Mouse (Mus musculus): ENCODE data around the gene Ptprg. TPM values are rescaled to one million over a fixed set of nuclear protein-coding genes. Genes with fewer than 3 reads are reported as not detected.
A peak's percentile ranks its signal among the peaks of the same experiment; 100 is the strongest.

Ptprg gene
- polyA plus RNA-seq, 1 experiment: 12.1 TPM

GRCm38 (mm10) chr14:12199956-12200950, 646.9 kb downstream of the Ptprg start:
- Histone ChIP-seq H3K4me3 (ENCODE audit: control insufficient read depth, low read depth, low read length) (no peak overlapping the region), H3K36me3 (ENCODE audit: control insufficient read depth, insufficient read depth, low read length) (no peaks in the 10 kb centered on the region), H3K4me1 (ENCODE audit: control insufficient read depth, insufficient read depth, low read length) (no peaks in the 10 kb centered on the region), H3K27ac (ENCODE audit: control insufficient read depth, insufficient read depth, low read depth, low read length) (no peak overlapping the region), H3K27me3 (ENCODE audit: control insufficient read depth, insufficient read depth, low read length) (no peaks in the 10 kb centered on the region)
- TF ChIP-seq POLR2A (IDR thresholded peaks at IDR 0.05; ENCODE audit: control insufficient read depth, low read depth, low read length): no peak
- no peak for TF ChIP-seq CTCF (IDR thresholded peaks at IDR 0.05; ENCODE audit: control insufficient read depth, insufficient read depth, insufficient replicate concordance, low read depth, low read length)

- H3K4me3 ChIP-seq (ENCODE audit: control insufficient read depth, low read depth, low read length): no peak overlapping the region
- H3K27me3 ChIP-seq (ENCODE audit: control insufficient read depth, insufficient read depth, low read length): no peaks in the 10 kb centered on the region
- H3K36me3 ChIP-seq (ENCODE audit: control insufficient read depth, insufficient read depth, low read length): no peaks in the 10 kb centered on the region
- no peaks in the 10 kb centered on the region for H3K4me1 ChIP-seq (ENCODE audit: control insufficient read depth, insufficient read depth, low read length)
- TF ChIP-seq POLR2A (IDR thresholded peaks at IDR 0.05; ENCODE audit: control insufficient read depth, low read depth, low read length) (no peak), CTCF (IDR thresholded peaks at IDR 0.05; ENCODE audit: control insufficient read depth, insufficient read depth, insufficient replicate concordance, low read depth, low read length) (no peak)
- no peak overlapping the region for H3K27ac ChIP-seq (ENCODE audit: control insufficient read depth, insufficient read depth, low read depth, low read length)
Observed at GRCm38 (mm10) chr14:12202214-12202613, 648.9 kb downstream of the Ptprg start.

- Histone ChIP-seq H3K27me3 (ENCODE audit: control insufficient read depth, insufficient read depth, low read length) (no peaks in the 10 kb centered on the region), H3K36me3 (ENCODE audit: control insufficient read depth, insufficient read depth, low read length) (no peaks in the 10 kb centered on the region), H3K4me3 (ENCODE audit: control insufficient read depth, low read depth, low read length) (no peak overlapping the region), H3K27ac (ENCODE audit: control insufficient read depth, insufficient read depth, low read depth, low read length) (no peak overlapping the region), H3K4me1 (ENCODE audit: control insufficient read depth, insufficient read depth, low read length) (no peaks in the 10 kb centered on the region)
- TF ChIP-seq POLR2A (IDR thresholded peaks at IDR 0.05; ENCODE audit: control insufficient read depth, low read depth, low read length): no peak
- TF ChIP-seq CTCF (IDR thresholded peaks at IDR 0.05; ENCODE audit: control insufficient read depth, insufficient read depth, insufficient replicate concordance, low read depth, low read length): no peak
Observed at GRCm38 (mm10) chr14:12203081-12203480, 649.7 kb downstream of the Ptprg start.

- no peak overlapping the region for H3K27ac ChIP-seq (ENCODE audit: control insufficient read depth, insufficient read depth, low read depth, low read length)
- H3K4me3 ChIP-seq (ENCODE audit: control insufficient read depth, low read depth, low read length): no peak overlapping the region
- no peaks in the 10 kb centered on the region for H3K27me3 ChIP-seq (ENCODE audit: control insufficient read depth, insufficient read depth, low read length)
- no peaks in the 10 kb centered on the region for H3K36me3 ChIP-seq (ENCODE audit: control insufficient read depth, insufficient read depth, low read length)
- no peak for TF ChIP-seq CTCF (IDR thresholded peaks at IDR 0.05; ENCODE audit: control insufficient read depth, insufficient read depth, insufficient replicate concordance, low read depth, low read length)
- TF ChIP-seq POLR2A (IDR thresholded peaks at IDR 0.05; ENCODE audit: control insufficient read depth, low read depth, low read length): no peak
- H3K4me1 ChIP-seq (ENCODE audit: control insufficient read depth, insufficient read depth, low read length): no peaks in the 10 kb centered on the region
Observed at GRCm38 (mm10) chr14:12206138-12206537, 652.8 kb downstream of the Ptprg start.

- H3K4me1 ChIP-seq (ENCODE audit: control insufficient read depth, insufficient read depth, low read length): no peaks in the 10 kb centered on the region
Observed at GRCm38 (mm10) chr14:12208554-12208953, 655.2 kb downstream of the Ptprg start.

GRCm38 (mm10) chr14:12218544-12219150, 665.3 kb downstream of the Ptprg start:
- no peak for TF ChIP-seq CTCF (IDR thresholded peaks at IDR 0.05; ENCODE audit: control insufficient read depth, insufficient read depth, insufficient replicate concordance, low read depth, low read length)
- no peak for TF ChIP-seq POLR2A (IDR thresholded peaks at IDR 0.05; ENCODE audit: control insufficient read depth, low read depth, low read length)
- no peaks in the 10 kb centered on the region for H3K36me3 ChIP-seq (ENCODE audit: control insufficient read depth, insufficient read depth, low read length)
- H3K27ac ChIP-seq (ENCODE audit: control insufficient read depth, insufficient read depth, low read depth, low read length): no peak overlapping the region
- H3K4me3 ChIP-seq (ENCODE audit: control insufficient read depth, low read depth, low read length): no peak overlapping the region
- H3K27me3 ChIP-seq (ENCODE audit: control insufficient read depth, insufficient read depth, low read length): no peaks in the 10 kb centered on the region
- H3K4me1 ChIP-seq (ENCODE audit: control insufficient read depth, insufficient read depth, low read length): no peaks in the 10 kb centered on the region

More at GRCm38 (mm10) chr14:12208554-12208953, 655.2 kb downstream of the Ptprg start:
- Histone ChIP-seq H3K27me3 (ENCODE audit: control insufficient read depth, insufficient read depth, low read length) (no peaks in the 10 kb centered on the region), H3K4me3 (ENCODE audit: control insufficient read depth, low read depth, low read length) (no peak overlapping the region), H3K36me3 (ENCODE audit: control insufficient read depth, insufficient read depth, low read length) (no peaks in the 10 kb centered on the region), H3K27ac (ENCODE audit: control insufficient read depth, insufficient read depth, low read depth, low read length) (no peak overlapping the region)
- TF ChIP-seq POLR2A (IDR thresholded peaks at IDR 0.05; ENCODE audit: control insufficient read depth, low read depth, low read length): no peak
- peak; percentile 17; the same call in 1 of the 2 replicates for TF ChIP-seq CTCF (IDR thresholded peaks at IDR 0.05; ENCODE audit: control insufficient read depth, insufficient read depth, insufficient replicate concordance, low read depth, low read length)

GRCm38 (mm10) chr14:12219877-12220276, 666.5 kb downstream of the Ptprg start:
- Histone ChIP-seq H3K27me3 (ENCODE audit: control insufficient read depth, insufficient read depth, low read length) (no peaks in the 10 kb centered on the region), H3K27ac (ENCODE audit: control insufficient read depth, insufficient read depth, low read depth, low read length) (no peak overlapping the region), H3K4me1 (ENCODE audit: control insufficient read depth, insufficient read depth, low read length) (no peaks in the 10 kb centered on the region), H3K4me3 (ENCODE audit: control insufficient read depth, low read depth, low read length) (no peak overlapping the region), H3K36me3 (ENCODE audit: control insufficient read depth, insufficient read depth, low read length) (no peaks in the 10 kb centered on the region)
- no peak for TF ChIP-seq POLR2A (IDR thresholded peaks at IDR 0.05; ENCODE audit: control insufficient read depth, low read depth, low read length)
- TF ChIP-seq CTCF (IDR thresholded peaks at IDR 0.05; ENCODE audit: control insufficient read depth, insufficient read depth, insufficient replicate concordance, low read depth, low read length): no peak
